Mouse (Mus musculus) heart, embryonic 16.5 days (tissue): ENCODE data around the gene Ift20. TPM values are rescaled to one million over a fixed set of nuclear protein-coding genes. Genes with fewer than 3 reads are reported as not detected.
"Not testable (repeated sequence)": the region's sequence is repeated elsewhere in the genome, so short reads cannot be mapped to it uniquely, and the experiment has no call there.

Experiments
- ATAC-seq: fragments of 200-750 bp; cut with Nextera tagmentation; replicated peaks from 2 replicates; pipeline ENCODE4 v1.8.0; 2017; ENCODE audit warnings: moderate number of reproducible peaks; ENCODE audit not compliant: insufficient read depth, low FRiP score; ENCODE audit errors: extremely low read depth
- H3K27ac ChIP-seq: fragments of 300-500 bp; sonication (generic); 2 replicates; pipeline ENCODE4 v1.5.1; 2014; ENCODE audit warnings: mild to moderate bottlenecking, low read length, control low read depth, moderate library complexity
- H3K27me3 ChIP-seq: fragments of 300-500 bp; sonication (generic); 2 replicates; pipeline ENCODE4 v1.6.1; 2014; ENCODE audit warnings: low read length, mixed read lengths; ENCODE audit not compliant: control insufficient read depth, insufficient read depth
- H3K36me3 ChIP-seq: fragments of 300-500 bp; sonication (generic); 2 replicates; pipeline ENCODE4 v1.6.1; 2014; ENCODE audit not compliant: control insufficient read depth, insufficient read depth
- H3K4me1 ChIP-seq: fragments of 300-500 bp; sonication (generic); 2 replicates; pipeline ENCODE4 v1.6.1; 2014; ENCODE audit warnings: low read length, mixed read lengths; ENCODE audit not compliant: control insufficient read depth, insufficient read depth
- H3K4me2 ChIP-seq: fragments of 300-500 bp; sonication (generic); 2 replicates; pipeline ENCODE4 v1.6.1; 2014; ENCODE audit warnings: low read depth, mild to moderate bottlenecking, control low read depth, low read length
- H3K4me3 ChIP-seq: fragments of 300-500 bp; sonication (generic); 2 replicates; pipeline ENCODE4 v1.5.1; 2014; ENCODE audit warnings: mild to moderate bottlenecking, control low read depth, low read length
- H3K9ac ChIP-seq: fragments of 300-500 bp; sonication (generic); 2 replicates; pipeline ENCODE4 v1.6.1; 2014; ENCODE audit warnings: low read length, control low read depth
- H3K9me3 ChIP-seq: fragments of 300-500 bp; sonication (generic); replicated peaks from 2 replicates; pipeline ENCODE4 v1.6.1; 2016; ENCODE audit warnings: low read length; ENCODE audit not compliant: control insufficient read depth
- WGBS: fragments of 180-500 bp; shearing (Covaris S2); extraction: QIAGEN DNeasy Blood & Tissue Kit; methylation state at CpG from one replicate; pipeline ENCODE4 v1.1.7; 2014; 5-methylcytosine and 5-hydroxymethylcytosine counted together
- polyA plus RNA-seq: library from polyadenylated mRNA; unstranded; fragments of >200 nt; fragmentation: Nextera tagmentation; extraction: Ambion mirVana; gene quantifications from 2 replicates; pipeline ENCODE4 v1.2.1, GENCODE M21; 2015

Ift20 gene
- polyA plus RNA-seq, 1 experiment from 2014 or later = 109 TPM

- H3K4me2 ChIP-seq = no peak overlapping the region
- no peaks in the 10 kb centered on the region for H3K27me3 ChIP-seq
- no peak overlapping the region for H3K4me3 ChIP-seq
- H3K9ac ChIP-seq = no peak overlapping the region
- no peak overlapping the region for H3K27ac ChIP-seq
- H3K4me1 ChIP-seq = peaks cover 8% of the 10 kb centered on the region; the same call in 1 of the 2 replicates
- H3K9me3 ChIP-seq = no peaks in the 10 kb centered on the region
- H3K36me3 ChIP-seq = peaks cover 29% of the 10 kb centered on the region
- 60% methylated on average over 3 of the region's 3 CpGs for WGBS
- ATAC-seq = no peak
Observed at GRCm38 (mm10) chr11:78569806-78570205, 33.6 kb downstream of the Ift20 start.

- H3K4me1 ChIP-seq = peaks cover 5% of the 10 kb centered on the region; the same call in 1 of the 2 replicates
- H3K4me3 ChIP-seq = no peak overlapping the region
- no peaks in the 10 kb centered on the region for H3K9me3 ChIP-seq
- H3K9ac ChIP-seq = no peak overlapping the region
- H3K27ac ChIP-seq = no peak overlapping the region
- H3K36me3 ChIP-seq = peaks cover 27% of the 10 kb centered on the region
- no peaks in the 10 kb centered on the region for H3K27me3 ChIP-seq
- no peak overlapping the region for H3K4me2 ChIP-seq
- no peak for ATAC-seq
- WGBS = 93% methylated on average over 8 of the region's 8 CpGs
Observed at GRCm38 (mm10) chr11:78571441-78571840, 35.3 kb downstream of the Ift20 start.

GRCm38 (mm10) chr11:78571854-78572253 is 35.7 kb downstream of the Ift20 start:
- no peaks in the 10 kb centered on the region for H3K9me3 ChIP-seq
- no peak overlapping the region for H3K4me3 ChIP-seq
- H3K27ac ChIP-seq = no peak overlapping the region
- no peak overlapping the region for H3K4me2 ChIP-seq
- 79% methylated on average over 6 of the region's 6 CpGs for WGBS
- no peak for ATAC-seq
- no peaks in the 10 kb centered on the region for H3K27me3 ChIP-seq
- H3K4me1 ChIP-seq = peaks cover 1% of the 10 kb centered on the region; the same call in 1 of the 2 replicates
- no peak overlapping the region for H3K9ac ChIP-seq
- H3K36me3 ChIP-seq = peaks cover 31% of the 10 kb centered on the region

- H3K27ac ChIP-seq, ATAC-seq, H3K9ac ChIP-seq, H3K4me3 ChIP-seq, H3K4me1 ChIP-seq, H3K4me2 ChIP-seq, H3K27me3 ChIP-seq, H3K9me3 ChIP-seq: not testable (repeated sequence)
- peaks cover 34% of the 10 kb centered on the region for H3K36me3 ChIP-seq
- 88% methylated on average over 3 of the region's 4 CpGs for WGBS
Observed at GRCm38 (mm10) chr11:78574031-78574430, 37.9 kb downstream of the Ift20 start.

- ATAC-seq = no peak
- Histone ChIP-seq H3K27me3 (no peaks in the 10 kb centered on the region), H3K36me3 (peaks cover 34% of the 10 kb centered on the region), H3K4me1 (no peaks in the 10 kb centered on the region; the same call in 1 of the 2 replicates), H3K4me3 (no peak overlapping the region), H3K27ac (no peak overlapping the region), H3K9me3 (no peaks in the 10 kb centered on the region), H3K4me2 (no peak overlapping the region), H3K9ac (no peak overlapping the region)
- WGBS = 84% methylated on average over 3 of the region's 3 CpGs
Observed at GRCm38 (mm10) chr11:78574536-78574935, 38.4 kb downstream of the Ift20 start.

- H3K27me3 ChIP-seq = no peaks in the 10 kb centered on the region
- H3K9ac ChIP-seq = no peak overlapping the region
- 59% methylated on average over 2 of the region's 2 CpGs for WGBS
Observed at GRCm38 (mm10) chr11:78574975-78575374, 38.8 kb downstream of the Ift20 start.

GRCm38 (mm10) chr11:78582848-78583247 is 46.7 kb downstream of the Ift20 start:
- H3K4me2 ChIP-seq = no peak overlapping the region
- no peak for ATAC-seq
- H3K27me3 ChIP-seq = no peaks in the 10 kb centered on the region
- H3K4me1 ChIP-seq = no peaks in the 10 kb centered on the region
- no peaks in the 10 kb centered on the region for H3K9me3 ChIP-seq
- no peak overlapping the region for H3K9ac ChIP-seq
- H3K36me3 ChIP-seq = peaks cover 33% of the 10 kb centered on the region
- no peak overlapping the region for H3K27ac ChIP-seq
- WGBS = 58% methylated on average over 6 of the region's 6 CpGs
- no peak overlapping the region for H3K4me3 ChIP-seq

More at GRCm38 (mm10) chr11:78574975-78575374, 38.8 kb downstream of the Ift20 start:
- H3K36me3 ChIP-seq = peaks cover 34% of the 10 kb centered on the region
- H3K27ac ChIP-seq = no peak overlapping the region
- no peak for ATAC-seq
- no peak overlapping the region for H3K4me3 ChIP-seq
- H3K9me3 ChIP-seq = no peaks in the 10 kb centered on the region
- no peak overlapping the region for H3K4me2 ChIP-seq
- H3K4me1 ChIP-seq = no peaks in the 10 kb centered on the region; the same call in 1 of the 2 replicates

GRCm38 (mm10) chr11:78586099-78586498 is 49.9 kb downstream of the Ift20 start:
- Histone ChIP-seq H3K4me2 (no peak overlapping the region), H3K9me3 (no peaks in the 10 kb centered on the region)

GRCm38 (mm10) chr11:78587677-78588076 is 51.5 kb downstream of the Ift20 start:
- H3K27me3 ChIP-seq = not testable (repeated sequence)

More at GRCm38 (mm10) chr11:78586099-78586498, 49.9 kb downstream of the Ift20 start:
- Histone ChIP-seq H3K36me3 (peaks cover 28% of the 10 kb centered on the region), H3K27ac (no peak overlapping the region), H3K9ac (no peak overlapping the region), H3K27me3 (no peaks in the 10 kb centered on the region), H3K4me3 (no peak overlapping the region), H3K4me1 (peaks cover 3% of the 10 kb centered on the region; the same call in 1 of the 2 replicates)
- no peak for ATAC-seq

More at GRCm38 (mm10) chr11:78587677-78588076, 51.5 kb downstream of the Ift20 start:
- not testable (repeated sequence) for H3K9me3 ChIP-seq, H3K4me1 ChIP-seq, H3K27ac ChIP-seq, H3K4me2 ChIP-seq, ATAC-seq, H3K4me3 ChIP-seq, H3K9ac ChIP-seq
- WGBS = 90% methylated on average over 1 of the region's 1 CpGs
- H3K36me3 ChIP-seq = peaks cover 21% of the 10 kb centered on the region
